Mouse (Mus musculus) myocyte (in vitro differentiated cells): ENCODE results near the gene Adarb2.

Source experiments
- CEBPB ChIP-seq: IDR thresholded peaks from 2 replicates; pipeline ENCODE4 v1.6.1; 2011; ENCODE audit warnings: mild to moderate bottlenecking, moderate library complexity; ENCODE audit not compliant: poor library complexity, insufficient read depth, severe bottlenecking
- E2F4 ChIP-seq: IDR thresholded peaks from one replicate; pipeline ENCODE4 v1.6.1; 2011; ENCODE audit warnings: mild to moderate bottlenecking, control low read depth, moderate library complexity; ENCODE audit not compliant: insufficient read depth
- MAX ChIP-seq: IDR thresholded peaks from one replicate; pipeline ENCODE4 v1.6.1; 2011; ENCODE audit warnings: low read depth, mild to moderate bottlenecking, control low read depth
- MYOD1 ChIP-seq, 3 experiments: IDR thresholded peaks; one replicate each; pipeline ENCODE4 v1.6.1; 2011; ENCODE audit warnings: control low read depth in 2 of 3, low read depth in 2 of 3, mild to moderate bottlenecking in 2 of 3, moderate library complexity in 1 of 3; ENCODE audit not compliant: insufficient read length in 2 of 3, control insufficient read depth in 1 of 3
- POLR2A ChIP-seq: IDR thresholded peaks from one replicate; pipeline ENCODE4 v1.6.1; 2011; ENCODE audit warnings: low read depth, mild to moderate bottlenecking, control low read depth, moderate library complexity; ENCODE audit not compliant: insufficient read length
- TCF12 ChIP-seq: IDR thresholded peaks from one replicate; pipeline ENCODE4 v1.6.1; 2011; ENCODE audit warnings: mild to moderate bottlenecking, control low read depth; ENCODE audit not compliant: poor library complexity, insufficient read depth, severe bottlenecking

- TF ChIP-seq POLR2A: no peak
- no peak for TF ChIP-seq TCF12
- no peak for TF ChIP-seq MAX
- TF ChIP-seq MYOD1 (IDR thresholded peaks at IDR 0.05; ENCODE audit: control insufficient read depth in 1 of 3, insufficient read length in 2 of 3, low read depth in 2 of 3): no peak
- no peak for TF ChIP-seq CEBPB
- no peak for TF ChIP-seq E2F4
Observed at GRCm38 (mm10) chr13:8780441-8780840, 577.8 kb downstream of the Adarb2 start.
